Mouse (Mus musculus) limb, embryonic 13.5 days (tissue): ENCODE data around the gene Frmd5. TPM values are rescaled to one million over a fixed set of nuclear protein-coding genes. Genes with fewer than 3 reads are reported as not detected.

ENCODE experiments used
- ATAC-seq: fragments of 200-750 bp; cut with Nextera tagmentation; 2 replicates; pipeline ENCODE4 v1.8.0; 2017; ENCODE audit warnings: low read depth, moderate number of reproducible peaks, moderate TSS enrichment; ENCODE audit not compliant: low FRiP score
- H3K27ac ChIP-seq: fragments of 300-500 bp; sonication (generic); 2 replicates; pipeline ENCODE4 v1.5.1; 2015; ENCODE audit warnings: inconsistent platforms, mild to moderate bottlenecking, moderate library complexity
- H3K27me3 ChIP-seq: fragments of 300-500 bp; sonication (generic); 2 replicates; pipeline ENCODE4 v1.6.1; 2015; ENCODE audit warnings: mild to moderate bottlenecking, inconsistent platforms
- H3K36me3 ChIP-seq: fragments of 300-500 bp; sonication (generic); 2 replicates; pipeline ENCODE4 v1.6.1; 2015; ENCODE audit warnings: inconsistent platforms, mild to moderate bottlenecking, moderate library complexity
- H3K4me1 ChIP-seq: fragments of 300-500 bp; sonication (generic); 2 replicates; pipeline ENCODE4 v1.6.1; 2015; ENCODE audit warnings: inconsistent platforms
- H3K4me2 ChIP-seq: fragments of 300-500 bp; sonication (generic); replicated peaks from 2 replicates; pipeline ENCODE4 v1.6.1; 2015; ENCODE audit warnings: inconsistent platforms, mild to moderate bottlenecking, moderate library complexity
- H3K4me3 ChIP-seq: fragments of 300-500 bp; sonication (generic); 2 replicates; pipeline ENCODE4 v1.5.1; 2015; ENCODE audit warnings: moderate library complexity, mild to moderate bottlenecking, inconsistent platforms
- H3K9ac ChIP-seq: fragments of 300-500 bp; sonication (generic); 2 replicates; pipeline ENCODE4 v1.6.1; 2015; ENCODE audit warnings: mild to moderate bottlenecking, inconsistent platforms
- H3K9me3 ChIP-seq: fragments of 300-500 bp; sonication (generic); 2 replicates; pipeline ENCODE4 v1.6.1; 2016; ENCODE audit warnings: inconsistent platforms
- WGBS: fragments of 180-500 bp; shearing (Covaris S2); methylation state at CpG from one replicate; pipeline ENCODE4 v1.1.7; 2015; 5-methylcytosine and 5-hydroxymethylcytosine counted together
- polyA plus RNA-seq: library from polyadenylated mRNA; unstranded; fragments of >200 nt; fragmentation: Nextera tagmentation; extraction: Ambion mirVana; gene quantifications from 2 replicates; pipeline ENCODE4 v1.2.1, GENCODE M21; 2015

The Frmd5 gene
- polyA plus RNA-seq, 1 experiment from 2014 or later = 2.0 TPM

GRCm38 (mm10) chr2:121610008-121610884, 196.6 kb downstream of the Frmd5 start:
- Histone ChIP-seq H3K4me3 (no peak overlapping the region), H3K4me1 (peaks cover 24% of the 10 kb centered on the region), H3K9me3 (no peaks in the 10 kb centered on the region), H3K36me3 (no peaks in the 10 kb centered on the region), H3K4me2 (no peak overlapping the region), H3K27ac (no peak overlapping the region), H3K27me3 (no peaks in the 10 kb centered on the region), H3K9ac (no peak overlapping the region)
- no peak for ATAC-seq
- 59% methylated on average over 17 of the region's 17 CpGs for WGBS

- no peak overlapping the region for H3K4me2 ChIP-seq
- no peaks in the 10 kb centered on the region for H3K27me3 ChIP-seq
- no peak overlapping the region for H3K4me3 ChIP-seq
- H3K9ac ChIP-seq = no peak overlapping the region
- peaks cover 24% of the 10 kb centered on the region for H3K4me1 ChIP-seq
- H3K36me3 ChIP-seq = no peaks in the 10 kb centered on the region
- no peak for ATAC-seq
- H3K27ac ChIP-seq = no peak overlapping the region
- 74% methylated on average over 11 of the region's 11 CpGs for WGBS
- H3K9me3 ChIP-seq = no peaks in the 10 kb centered on the region
Measured at GRCm38 (mm10) chr2:121609141-121609724, 197.7 kb downstream of the Frmd5 start.

GRCm38 (mm10) chr2:121602397-121602796, 204.5 kb downstream of the Frmd5 start:
- no peak overlapping the region for H3K27ac ChIP-seq
- WGBS = 14% methylated on average over 4 of the region's 4 CpGs
- no peak overlapping the region for H3K4me2 ChIP-seq
- H3K4me3 ChIP-seq = no peak overlapping the region
- ATAC-seq = peak; percentile 46; the same call in 1 of the 2 replicates
- peaks cover 15% of the 10 kb centered on the region; the same call in 1 of the 2 replicates for H3K4me1 ChIP-seq
- H3K36me3 ChIP-seq = no peaks in the 10 kb centered on the region
- no peaks in the 10 kb centered on the region for H3K9me3 ChIP-seq
- no peak overlapping the region for H3K9ac ChIP-seq
- no peaks in the 10 kb centered on the region for H3K27me3 ChIP-seq

- Histone ChIP-seq H3K27ac (no peak overlapping the region), H3K4me1 (peaks cover 15% of the 10 kb centered on the region; the same call in 1 of the 2 replicates), H3K4me3 (no peak overlapping the region), H3K9ac (no peak overlapping the region), H3K4me2 (no peak overlapping the region), H3K36me3 (no peaks in the 10 kb centered on the region), H3K27me3 (no peaks in the 10 kb centered on the region), H3K9me3 (no peaks in the 10 kb centered on the region)
- WGBS = 62% methylated on average over 7 of the region's 7 CpGs
- no peak for ATAC-seq
Measured at GRCm38 (mm10) chr2:121601543-121601942, 205.3 kb downstream of the Frmd5 start.

- WGBS = 86% methylated on average over 8 of the region's 8 CpGs
- no peak for ATAC-seq
- Histone ChIP-seq H3K4me2 (no peak overlapping the region), H3K9ac (no peak overlapping the region), H3K27me3 (no peaks in the 10 kb centered on the region), H3K4me3 (no peak overlapping the region), H3K4me1 (peaks cover 15% of the 10 kb centered on the region; the same call in 1 of the 2 replicates), H3K27ac (no peak overlapping the region), H3K9me3 (no peaks in the 10 kb centered on the region), H3K36me3 (no peaks in the 10 kb centered on the region)
Measured at GRCm38 (mm10) chr2:121600736-121601135, 206.2 kb downstream of the Frmd5 start.

- no peak overlapping the region for H3K27ac ChIP-seq
- H3K4me3 ChIP-seq = no peak overlapping the region
- no peaks in the 10 kb centered on the region for H3K36me3 ChIP-seq
- H3K4me1 ChIP-seq = peaks cover 22% of the 10 kb centered on the region
- H3K9ac ChIP-seq = no peak overlapping the region
- no peaks in the 10 kb centered on the region for H3K9me3 ChIP-seq
- no peak for ATAC-seq
- no peak overlapping the region for H3K4me2 ChIP-seq
- no peaks in the 10 kb centered on the region for H3K27me3 ChIP-seq
- 47% methylated on average over 7 of the region's 7 CpGs for WGBS
Measured at GRCm38 (mm10) chr2:121598249-121598648, 208.6 kb downstream of the Frmd5 start.

GRCm38 (mm10) chr2:121596621-121597020, 210.3 kb downstream of the Frmd5 start:
- H3K9me3 ChIP-seq = no peaks in the 10 kb centered on the region
- H3K9ac ChIP-seq = no peak overlapping the region
- no peak overlapping the region for H3K4me2 ChIP-seq
- no peaks in the 10 kb centered on the region for H3K27me3 ChIP-seq
- WGBS = 82% methylated on average over 2 of the region's 2 CpGs
- no peak overlapping the region for H3K27ac ChIP-seq
- H3K36me3 ChIP-seq = no peaks in the 10 kb centered on the region
- peaks cover 10% of the 10 kb centered on the region for H3K4me1 ChIP-seq
- no peak overlapping the region for H3K4me3 ChIP-seq
- ATAC-seq = no peak

- no peak for ATAC-seq
- no peaks in the 10 kb centered on the region for H3K9me3 ChIP-seq
- WGBS = 33% methylated on average over 8 of the region's 8 CpGs
- H3K27ac ChIP-seq = no peak overlapping the region; the same call in 1 of the 2 replicates
- peaks cover 7% of the 10 kb centered on the region for H3K27me3 ChIP-seq
- H3K4me3 ChIP-seq = no peak overlapping the region
- H3K9ac ChIP-seq = no peak overlapping the region
- H3K36me3 ChIP-seq = no peaks in the 10 kb centered on the region
- no peak overlapping the region for H3K4me2 ChIP-seq
- H3K4me1 ChIP-seq = peaks cover 10% of the 10 kb centered on the region
Measured at GRCm38 (mm10) chr2:121594660-121595291, 212.1 kb downstream of the Frmd5 start.

GRCm38 (mm10) chr2:121594131-121594530, 212.8 kb downstream of the Frmd5 start:
- Histone ChIP-seq H3K9me3 (no peaks in the 10 kb centered on the region), H3K27ac (no peak overlapping the region), H3K9ac (no peak overlapping the region), H3K36me3 (no peaks in the 10 kb centered on the region), H3K27me3 (peaks cover 10% of the 10 kb centered on the region), H3K4me3 (no peak overlapping the region), H3K4me2 (no peak overlapping the region), H3K4me1 (peaks cover 10% of the 10 kb centered on the region)
- WGBS = 55% methylated on average over 3 of the region's 3 CpGs
- no peak for ATAC-seq

GRCm38 (mm10) chr2:121588309-121588694, 218.6 kb downstream of the Frmd5 start:
- H3K27ac ChIP-seq = no peak overlapping the region
- no peaks in the 10 kb centered on the region for H3K9me3 ChIP-seq
- H3K9ac ChIP-seq = no peak overlapping the region
- H3K4me1 ChIP-seq = peaks cover 17% of the 10 kb centered on the region
- ATAC-seq = peak; percentile 67; the same call in 1 of the 2 replicates
- peaks cover 10% of the 10 kb centered on the region for H3K27me3 ChIP-seq
- no peak overlapping the region for H3K4me3 ChIP-seq
- H3K36me3 ChIP-seq = no peaks in the 10 kb centered on the region
- 34% methylated on average over 4 of the region's 4 CpGs for WGBS
- peak overlapping the region; percentile 38 for H3K4me2 ChIP-seq

GRCm38 (mm10) chr2:121587523-121588308, 219.2 kb downstream of the Frmd5 start:
- H3K9me3 ChIP-seq = no peaks in the 10 kb centered on the region
- peaks cover 10% of the 10 kb centered on the region for H3K27me3 ChIP-seq
- peak overlapping the region; percentile 38 for H3K4me2 ChIP-seq
- H3K36me3 ChIP-seq = no peaks in the 10 kb centered on the region
- peaks cover 17% of the 10 kb centered on the region for H3K4me1 ChIP-seq
- H3K4me3 ChIP-seq = no peak overlapping the region
- ATAC-seq = peak; percentile 70; the same call in 1 of the 2 replicates
- no peak overlapping the region for H3K27ac ChIP-seq
- no peak overlapping the region for H3K9ac ChIP-seq
- WGBS = 24% methylated on average over 12 of the region's 12 CpGs
